Mouse (Mus musculus): ENCODE measurements around the gene Agap2. TPM values are rescaled to one million over a fixed set of nuclear protein-coding genes. Genes with fewer than 3 reads are reported as not detected.

Agap2 gene
- 8.1 and 13.1 TPM in 2 replicates for polyA plus RNA-seq (2014; fragmentation: Nextera tagmentation; extraction: Ambion mirVana)

DNA sequence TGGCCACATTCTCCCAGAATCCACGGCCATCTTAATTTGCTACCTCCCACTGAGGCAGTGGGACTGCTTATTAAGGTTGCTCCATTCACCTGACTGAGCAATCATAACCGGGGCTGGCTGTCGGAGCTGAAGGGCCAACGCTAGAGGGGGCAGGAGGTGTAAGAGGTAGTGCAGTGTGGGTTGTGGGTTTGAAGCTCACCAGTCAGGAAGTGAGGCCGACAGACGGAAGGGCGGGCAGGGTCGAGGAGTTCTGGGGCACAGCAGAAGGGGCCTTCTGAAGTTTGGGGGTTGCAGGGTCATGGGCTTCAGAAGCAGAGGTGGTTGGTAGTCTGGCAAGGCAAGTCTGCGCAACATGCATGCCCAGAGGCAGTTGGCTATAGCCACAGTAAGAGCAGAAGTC lies at the start of gene Agap2:
Gene Agap2 (plus strand): TSS at position 205 of the 400 bp plus-strand sequence.
- DNase-seq = no peak

DNA sequence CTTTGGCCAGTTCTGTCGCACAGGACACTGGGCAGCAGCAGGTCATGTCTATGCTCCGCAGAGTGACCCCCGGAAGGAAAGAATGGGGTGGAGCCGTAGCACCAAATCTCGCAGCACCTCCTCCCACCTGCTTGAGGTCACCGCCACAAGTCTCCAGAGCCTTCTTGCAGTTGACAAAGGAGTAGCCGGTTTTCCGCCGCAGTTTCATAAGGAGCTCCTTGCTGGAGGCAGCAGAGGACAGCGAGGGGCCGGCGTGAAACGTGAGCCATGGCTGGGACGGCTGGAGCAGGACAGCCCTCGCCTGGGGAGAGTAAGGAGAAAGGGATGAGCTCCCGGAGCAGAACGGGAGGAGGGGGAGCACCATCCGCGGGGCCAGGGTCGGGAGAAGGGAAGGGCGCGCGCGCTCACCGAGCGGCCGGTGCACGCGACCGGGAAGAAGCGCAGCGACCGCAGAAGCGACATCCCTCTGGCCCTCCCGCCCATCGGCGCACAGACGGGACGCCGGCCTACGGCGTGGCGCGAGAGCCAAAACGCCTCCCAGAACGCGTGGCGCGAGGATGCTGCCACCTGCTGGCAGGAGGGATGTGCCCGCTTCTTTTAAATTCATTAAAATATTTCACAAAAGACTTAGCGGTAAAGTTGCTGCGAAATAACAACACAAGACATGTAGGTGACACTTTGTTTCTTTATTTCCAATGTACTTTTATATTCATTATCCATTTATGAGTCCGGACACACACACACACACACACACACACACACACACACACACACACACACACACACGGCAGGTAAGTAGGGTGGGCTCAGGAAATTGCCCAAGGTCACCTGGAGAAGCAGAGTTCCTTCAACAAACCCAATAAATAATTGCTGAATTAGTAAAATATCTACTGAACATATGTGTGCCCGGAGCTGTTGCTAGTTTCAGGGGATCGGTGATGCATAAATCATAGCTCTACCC lies 44.5 kb upstream of the Agap2 start, which contains the start of gene Tsfm:
Gene Tsfm (minus strand): TSS at position 505 of the 961 bp plus-strand sequence.
- Histone ChIP-seq H3K9ac (replicated peaks; ENCODE audit: low read length) (peak within 1 kb of the TSS; percentile 83), H3K4me1 (ENCODE audit: control insufficient read depth, insufficient read depth, low read length) (no peaks in the 10 kb centered on the region), H3K27me3 (ENCODE audit: control insufficient read depth, insufficient read depth, low read length) (no peaks in the 10 kb centered on the region), H3K27ac (replicated peaks; ENCODE audit: low read depth, low read length) (peak within 1 kb of the TSS; percentile 80), H3K9me3 (ENCODE audit: control insufficient read depth, low read length) (no peaks in the 10 kb centered on the region), H3K4me3 (replicated peaks; ENCODE audit: low read depth, low read length) (peak within 1 kb of the TSS; percentile 88), H3K36me3 (ENCODE audit: control insufficient read depth, insufficient read depth, low read length) (peaks cover 36% of the 10 kb centered on the region), H3K4me2 (ENCODE audit: low read length) (peak within 1 kb of the TSS; percentile 90)
- 5% methylated on average over 56 of the region's 56 CpGs for WGBS
- peak; percentile 98 for DNase-seq
- peak; percentile 90 for ATAC-seq (ENCODE audit: low FRiP score, low TSS enrichment)

More for the DNA sequence above, at the start of gene Agap2:
- no peaks in the 10 kb centered on the region for H3K9me3 ChIP-seq (ENCODE audit: control insufficient read depth, low read length)
- H3K4me1 ChIP-seq (ENCODE audit: control insufficient read depth, insufficient read depth, low read length) = peaks cover 21% of the 10 kb centered on the region
- H3K4me3 ChIP-seq (replicated peaks; ENCODE audit: low read depth, low read length) = no peak within 1 kb of the TSS
- H3K27me3 ChIP-seq (ENCODE audit: control insufficient read depth, insufficient read depth, low read length) = 0 out of 2 replicates have a peak, but pooled peaks cover 7% of the 10 kb centered on the region
- no peak within 1 kb of the TSS for H3K9ac ChIP-seq (replicated peaks; ENCODE audit: low read length)
- WGBS = 68% methylated on average over 9 of the region's 9 CpGs
- no peak for ATAC-seq (ENCODE audit: low FRiP score, low TSS enrichment)
- H3K27ac ChIP-seq (replicated peaks; ENCODE audit: low read depth, low read length) = no peak within 1 kb of the TSS
- no peak within 1 kb of the TSS for H3K4me2 ChIP-seq (ENCODE audit: low read length)
- no peaks in the 10 kb centered on the region for H3K36me3 ChIP-seq (ENCODE audit: control insufficient read depth, insufficient read depth, low read length)

DNA sequence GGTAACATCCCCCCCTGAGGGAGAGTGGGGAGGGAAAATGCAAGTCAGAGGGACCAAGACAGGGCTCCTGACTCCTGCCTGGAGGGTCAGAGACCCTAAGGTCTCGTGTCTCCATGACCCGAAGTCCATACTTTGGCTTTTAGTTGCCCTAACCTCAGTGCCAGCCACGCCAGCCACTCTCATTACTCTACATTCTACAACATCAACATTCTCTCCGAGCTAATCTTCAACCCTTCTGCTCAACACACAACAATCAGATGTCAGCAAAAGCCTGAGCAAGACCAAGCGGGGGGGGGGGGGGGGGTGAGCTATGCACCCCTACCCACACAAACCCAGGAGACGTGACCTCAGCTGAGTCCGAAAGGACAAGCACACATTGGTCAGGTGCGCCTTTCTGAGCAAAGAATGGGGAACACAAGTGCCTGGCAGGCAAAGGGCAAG lies 41.8 kb upstream of the Agap2 start:
- no peak overlapping the region for H3K27ac ChIP-seq (replicated peaks; ENCODE audit: low read depth, low read length)
- no peaks in the 10 kb centered on the region for H3K9me3 ChIP-seq (ENCODE audit: control insufficient read depth, low read length)
- no peak overlapping the region for H3K9ac ChIP-seq (replicated peaks; ENCODE audit: low read length)
- no peaks in the 10 kb centered on the region for H3K27me3 ChIP-seq (ENCODE audit: control insufficient read depth, insufficient read depth, low read length)
- no peaks in the 10 kb centered on the region for H3K4me1 ChIP-seq (ENCODE audit: control insufficient read depth, insufficient read depth, low read length)
- DNase-seq (no peak), ATAC-seq (ENCODE audit: low FRiP score, low TSS enrichment) (no peak)
- WGBS = 87% methylated on average over 8 of the region's 8 CpGs
- H3K4me2 ChIP-seq (ENCODE audit: low read length) = no peak overlapping the region
- H3K4me3 ChIP-seq (replicated peaks; ENCODE audit: low read depth, low read length) = no peak overlapping the region
- H3K36me3 ChIP-seq (ENCODE audit: control insufficient read depth, insufficient read depth, low read length) = peaks cover 9% of the 10 kb centered on the region

DNA sequence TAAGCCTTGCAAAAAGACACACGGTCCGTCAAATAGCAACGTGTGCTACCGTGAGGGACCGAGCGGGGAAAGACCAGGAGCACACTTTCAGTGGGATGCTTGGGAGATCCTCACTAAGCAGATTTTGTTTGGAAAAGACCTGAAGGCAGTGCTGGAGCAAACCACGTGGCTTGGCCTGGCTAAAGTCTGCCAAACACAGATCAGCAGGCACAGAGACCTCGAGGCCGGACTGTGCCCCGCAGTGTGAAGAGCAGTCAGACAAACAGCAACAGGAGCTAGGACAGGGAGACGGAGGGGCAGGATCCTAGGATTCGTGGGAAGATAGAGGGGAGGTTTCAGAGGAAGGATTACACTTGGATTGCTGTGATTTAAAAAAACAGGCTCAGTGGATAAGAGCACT lies 38.8 kb upstream of the Agap2 start:
- no peak for ATAC-seq (ENCODE audit: low FRiP score, low TSS enrichment)
- 85% methylated on average over 12 of the region's 12 CpGs for WGBS
- Histone ChIP-seq H3K4me2 (ENCODE audit: low read length) (no peak overlapping the region), H3K27ac (replicated peaks; ENCODE audit: low read depth, low read length) (no peak overlapping the region), H3K9me3 (ENCODE audit: control insufficient read depth, low read length) (no peaks in the 10 kb centered on the region), H3K27me3 (ENCODE audit: control insufficient read depth, insufficient read depth, low read length) (no peaks in the 10 kb centered on the region; the same call in 1 of the 2 replicates), H3K9ac (replicated peaks; ENCODE audit: low read length) (no peak overlapping the region), H3K4me3 (replicated peaks; ENCODE audit: low read depth, low read length) (no peak overlapping the region), H3K4me1 (ENCODE audit: control insufficient read depth, insufficient read depth, low read length) (0 out of 2 replicates have a peak, but pooled peaks cover 3% of the 10 kb centered on the region), H3K36me3 (ENCODE audit: control insufficient read depth, insufficient read depth, low read length) (no peaks in the 10 kb centered on the region)
- no peak for DNase-seq

DNA sequence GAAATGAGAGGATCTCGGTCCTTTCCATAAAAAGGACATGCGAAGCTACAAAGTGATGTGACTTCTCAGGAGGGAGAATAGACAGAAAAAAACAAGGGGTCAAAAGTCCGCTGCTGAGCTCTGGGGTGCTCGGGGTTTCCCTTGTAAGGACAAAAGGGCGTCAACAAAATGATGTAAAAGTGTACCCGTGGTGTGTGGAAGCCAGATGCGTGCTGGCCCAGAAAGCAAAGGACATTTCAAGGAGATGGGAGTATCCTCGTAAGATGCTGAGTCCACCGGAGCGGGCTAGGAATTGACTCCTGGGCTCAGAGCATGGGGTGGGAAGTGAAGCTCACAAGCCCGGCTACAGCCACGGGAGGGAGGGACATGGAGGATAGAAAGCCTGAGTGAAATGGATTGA lies 37.4 kb upstream of the Agap2 start:
- Histone ChIP-seq H3K36me3 (ENCODE audit: control insufficient read depth, insufficient read depth, low read length) (no peaks in the 10 kb centered on the region), H3K4me3 (replicated peaks; ENCODE audit: low read depth, low read length) (no peak overlapping the region), H3K4me2 (ENCODE audit: low read length) (no peak overlapping the region), H3K9me3 (ENCODE audit: control insufficient read depth, low read length) (no peaks in the 10 kb centered on the region), H3K27ac (replicated peaks; ENCODE audit: low read depth, low read length) (no peak overlapping the region), H3K9ac (replicated peaks; ENCODE audit: low read length) (no peak overlapping the region), H3K4me1 (ENCODE audit: control insufficient read depth, insufficient read depth, low read length) (peaks cover 3% of the 10 kb centered on the region; the same call in 1 of the 2 replicates), H3K27me3 (ENCODE audit: control insufficient read depth, insufficient read depth, low read length) (no peaks in the 10 kb centered on the region; the same call in 1 of the 2 replicates)
- no peak for ATAC-seq (ENCODE audit: low FRiP score, low TSS enrichment)
- 72% methylated on average over 12 of the region's 12 CpGs for WGBS
- no peak for DNase-seq

DNA sequence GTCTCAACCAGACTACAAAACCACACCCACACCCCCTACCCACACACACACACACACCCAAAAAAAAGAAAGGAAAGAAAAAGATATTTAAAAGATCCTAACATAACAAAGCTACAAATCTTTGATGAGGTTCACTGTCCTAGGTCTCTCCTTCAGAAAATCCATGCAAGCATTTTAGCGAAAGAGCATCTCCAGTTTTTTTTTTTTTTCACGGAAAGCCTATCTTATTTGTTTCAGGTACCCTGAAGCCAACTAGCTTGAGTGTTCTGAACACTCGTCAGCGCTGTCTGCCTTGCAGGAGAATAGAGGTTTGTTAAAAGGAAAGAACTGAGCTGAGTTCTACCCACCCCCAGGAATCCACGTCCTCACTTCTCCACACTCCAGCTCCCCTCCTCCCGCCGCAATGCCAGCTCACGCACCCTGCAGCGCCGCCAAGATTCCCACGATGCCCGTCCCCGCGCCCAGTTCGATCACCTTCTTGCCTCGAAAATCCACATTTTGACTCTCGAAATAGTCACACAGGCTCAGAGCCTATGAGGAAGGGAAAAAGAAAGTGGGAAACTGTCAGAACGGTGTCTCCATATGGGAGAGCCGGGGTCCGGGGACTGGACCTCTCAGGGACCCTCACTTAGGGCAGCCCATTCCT lies 34.4 kb upstream of the Agap2 start:
- peak; percentile 19; the same call in 1 of the 2 replicates for ATAC-seq (ENCODE audit: low FRiP score, low TSS enrichment)
- DNase-seq = peak; percentile 42
- Histone ChIP-seq H3K27me3 (ENCODE audit: control insufficient read depth, insufficient read depth, low read length) (no peaks in the 10 kb centered on the region; the same call in 1 of the 2 replicates), H3K4me1 (ENCODE audit: control insufficient read depth, insufficient read depth, low read length) (peaks cover 3% of the 10 kb centered on the region; the same call in 1 of the 2 replicates), H3K4me3 (replicated peaks; ENCODE audit: low read depth, low read length) (peak overlapping the region; percentile 65), H3K36me3 (ENCODE audit: control insufficient read depth, insufficient read depth, low read length) (no peaks in the 10 kb centered on the region), H3K27ac (replicated peaks; ENCODE audit: low read depth, low read length) (no peak overlapping the region), H3K4me2 (ENCODE audit: low read length) (peak overlapping the region; percentile 77), H3K9ac (replicated peaks; ENCODE audit: low read length) (peak overlapping the region; percentile 64), H3K9me3 (ENCODE audit: control insufficient read depth, low read length) (no peaks in the 10 kb centered on the region)
- 1% methylated on average over 20 of the region's 20 CpGs for WGBS

DNA sequence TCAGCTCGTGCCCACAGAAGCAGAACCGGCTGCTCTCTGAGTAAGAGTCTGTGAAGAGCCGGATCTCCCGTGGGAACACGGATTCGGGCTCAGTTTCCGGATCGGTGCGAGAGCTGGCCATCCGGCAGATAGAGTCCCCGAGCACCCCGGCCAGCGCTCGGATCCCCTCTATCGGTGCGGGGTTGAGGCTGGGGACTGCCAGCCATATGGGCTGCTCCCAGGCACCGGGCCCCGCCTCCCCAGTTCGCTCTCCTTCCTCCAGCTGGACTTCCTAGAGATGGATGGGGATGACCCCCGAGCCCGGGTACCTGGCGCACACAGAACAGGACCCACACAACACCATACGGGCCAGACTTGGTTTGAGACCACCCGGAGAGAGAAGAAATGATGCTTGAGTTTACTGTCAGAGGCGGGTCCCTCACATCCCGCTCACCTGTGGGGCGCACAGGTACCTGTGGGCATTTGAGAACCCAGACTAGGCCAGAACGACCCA lies 33.8 kb upstream of the Agap2 start, which contains the start of the genes Mettl1 and Eef1akmt3:
Gene Mettl1 (plus strand): TSS at position 141 of the 493 bp plus-strand sequence.
Gene Eef1akmt3 (minus strand): TSS at position 240 of the 493 bp plus-strand sequence.
- Histone ChIP-seq H3K27me3 (ENCODE audit: control insufficient read depth, insufficient read depth, low read length) (no peaks in the 10 kb centered on the region; the same call in 1 of the 2 replicates), H3K27ac (replicated peaks; ENCODE audit: low read depth, low read length) (0 out of 2 replicates have a peak within 1 kb of the TSS, but pooled peaks have one; percentile 26), H3K9ac (replicated peaks; ENCODE audit: low read length) (peak within 1 kb of the TSS; percentile 64), H3K9me3 (ENCODE audit: control insufficient read depth, low read length) (no peaks in the 10 kb centered on the region), H3K4me2 (ENCODE audit: low read length) (peak within 1 kb of the TSS; percentile 77), H3K4me1 (ENCODE audit: control insufficient read depth, insufficient read depth, low read length) (peaks cover 3% of the 10 kb centered on the region; the same call in 1 of the 2 replicates), H3K4me3 (replicated peaks; ENCODE audit: low read depth, low read length) (peak within 1 kb of the TSS; percentile 65), H3K36me3 (ENCODE audit: control insufficient read depth, insufficient read depth, low read length) (no peaks in the 10 kb centered on the region)
- ATAC-seq (ENCODE audit: low FRiP score, low TSS enrichment) (peak; percentile 74), DNase-seq (peak; percentile 60)
- WGBS = under 1% methylated on average over 28 of the region's 28 CpGs

DNA sequence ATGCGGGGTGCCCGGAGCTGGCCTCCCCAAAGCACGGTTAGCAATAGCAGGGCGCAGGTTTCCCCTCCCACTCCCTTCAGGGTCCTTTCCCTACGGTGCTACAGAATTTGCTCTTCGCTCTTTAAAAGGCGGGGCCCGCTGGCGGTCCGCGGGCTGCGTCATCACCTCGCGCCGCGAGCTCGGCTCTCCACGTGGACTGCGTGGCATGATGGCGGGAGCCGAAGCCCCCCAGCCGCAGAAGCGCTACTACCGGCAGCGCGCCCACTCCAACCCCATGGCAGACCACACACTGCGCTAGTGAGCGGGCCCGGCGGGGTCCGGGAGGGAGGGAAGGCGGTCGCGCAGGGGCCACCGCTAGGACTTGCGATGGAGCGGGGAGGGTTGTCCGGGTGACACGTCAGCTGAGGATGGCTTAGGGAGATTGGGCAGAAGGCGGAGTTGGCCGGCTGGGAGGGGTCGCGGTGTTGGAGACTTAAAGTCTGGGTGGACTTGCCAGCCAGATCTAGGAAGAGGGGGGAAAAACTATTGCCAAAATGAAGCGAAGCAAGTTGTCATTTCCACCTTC lies 33.2 kb upstream of the Agap2 start:
- DNase-seq (peak; percentile 97), ATAC-seq (ENCODE audit: low FRiP score, low TSS enrichment) (peak; percentile 86)
- WGBS = under 1% methylated on average over 44 of the region's 44 CpGs
- Histone ChIP-seq H3K36me3 (ENCODE audit: control insufficient read depth, insufficient read depth, low read length) (no peaks in the 10 kb centered on the region), H3K9me3 (ENCODE audit: control insufficient read depth, low read length) (no peaks in the 10 kb centered on the region), H3K4me3 (replicated peaks; ENCODE audit: low read depth, low read length) (peak overlapping the region; percentile 65), H3K4me2 (ENCODE audit: low read length) (peak overlapping the region; percentile 77), H3K27me3 (ENCODE audit: control insufficient read depth, insufficient read depth, low read length) (no peaks in the 10 kb centered on the region; the same call in 1 of the 2 replicates), H3K27ac (replicated peaks; ENCODE audit: low read depth, low read length) (0 out of 2 replicates have a peak overlapping the region, but pooled peaks have one; percentile 26), H3K9ac (replicated peaks; ENCODE audit: low read length) (peak overlapping the region; percentile 64), H3K4me1 (ENCODE audit: control insufficient read depth, insufficient read depth, low read length) (peaks cover 3% of the 10 kb centered on the region; the same call in 1 of the 2 replicates)
